Mouse (Mus musculus) ES-CJ7 (cell line): ENCODE results near the gene Dnah7b.
"Not testable (repeated sequence)": the region's sequence is repeated elsewhere in the genome, so short reads cannot be mapped to it uniquely, and the experiment has no call there.

Experiments used
- DNase-seq: peaks from one replicate; pipeline ENCODE4 v3.0.0; 2011; ENCODE audit warnings: low read depth, low spot score

Dnah7b gene

GRCm38 (mm10) chr1:46066015-46066414 lies at the start of gene Dnah7b:
Gene Dnah7b (plus strand): TSS chr1:46066315.
- no peak for DNase-seq

DNA sequence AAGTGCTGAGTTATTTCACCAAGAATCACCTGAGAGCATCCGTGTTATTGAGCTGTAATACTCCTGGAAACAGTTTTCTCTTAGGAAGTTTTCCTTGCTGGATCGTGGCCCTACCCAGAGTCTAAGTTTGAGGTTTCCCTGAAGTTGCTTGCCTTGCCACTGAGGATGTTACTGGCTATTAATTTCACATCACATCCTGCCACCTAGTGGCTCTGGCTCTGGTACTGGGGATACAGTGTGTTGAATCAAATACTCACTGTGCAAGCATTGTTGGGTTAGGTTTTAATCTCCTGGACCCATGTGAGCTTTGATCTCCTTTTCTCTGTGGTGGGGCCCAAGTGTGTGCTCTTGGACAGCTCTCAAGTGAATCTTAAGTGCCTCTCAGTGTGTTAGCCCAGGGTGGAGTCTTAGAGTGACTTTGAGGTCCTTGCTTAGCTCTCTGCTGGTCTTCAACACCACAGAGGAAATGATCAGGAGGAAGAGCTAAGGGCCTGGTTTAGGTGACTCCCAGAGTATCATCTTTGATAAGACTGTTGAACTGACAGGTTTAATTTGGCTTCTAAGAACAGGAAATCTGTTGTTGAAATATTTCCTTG lies 47.6 kb upstream of the Dnah7b start:
- peak; percentile 51 for DNase-seq

DNA sequence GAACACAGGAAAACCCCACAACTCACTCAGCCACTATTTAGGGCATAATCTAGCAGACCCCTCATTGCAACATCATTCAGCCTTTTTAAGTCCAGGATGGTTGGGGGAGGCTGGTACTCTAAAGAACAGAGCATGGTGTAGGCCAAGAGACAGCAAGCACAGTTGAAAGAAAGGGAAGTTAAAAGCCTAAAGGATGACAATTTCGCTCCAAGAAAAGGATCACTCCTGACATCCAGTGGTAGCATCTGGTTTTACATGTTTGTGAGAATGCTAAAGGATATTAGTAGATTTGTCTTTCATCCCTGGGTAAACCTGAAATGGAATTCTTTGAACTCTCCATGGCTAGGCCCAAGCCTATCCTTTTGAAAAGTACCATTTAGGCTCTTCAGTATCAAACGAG lies 43.9 kb upstream of the Dnah7b start:
- DNase-seq = peak; percentile 34

- no peak for DNase-seq
These were observed 34.0 kb upstream of the Dnah7b start for GRCm38 (mm10) chr1:46031993-46032555.

DNA sequence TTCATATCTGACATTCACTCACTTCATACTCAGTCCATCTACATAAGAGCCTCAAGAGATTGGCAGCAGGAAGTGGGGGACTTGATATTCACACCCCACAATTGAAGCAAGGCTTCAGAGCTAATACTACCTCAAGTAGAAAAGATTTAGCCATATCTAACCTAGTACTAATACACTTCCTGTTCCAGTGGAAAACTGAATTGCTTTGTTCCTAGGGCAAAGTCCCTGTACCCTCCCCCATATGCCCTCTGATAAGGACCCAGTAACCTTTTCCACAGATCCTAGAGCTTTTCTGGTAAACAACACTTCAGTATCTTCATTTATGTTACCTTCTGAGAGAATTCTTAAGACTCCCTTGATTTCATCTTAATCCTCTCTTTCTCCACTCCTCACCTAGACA lies 17.9 kb upstream of the Dnah7b start:
- no peak for DNase-seq

DNA sequence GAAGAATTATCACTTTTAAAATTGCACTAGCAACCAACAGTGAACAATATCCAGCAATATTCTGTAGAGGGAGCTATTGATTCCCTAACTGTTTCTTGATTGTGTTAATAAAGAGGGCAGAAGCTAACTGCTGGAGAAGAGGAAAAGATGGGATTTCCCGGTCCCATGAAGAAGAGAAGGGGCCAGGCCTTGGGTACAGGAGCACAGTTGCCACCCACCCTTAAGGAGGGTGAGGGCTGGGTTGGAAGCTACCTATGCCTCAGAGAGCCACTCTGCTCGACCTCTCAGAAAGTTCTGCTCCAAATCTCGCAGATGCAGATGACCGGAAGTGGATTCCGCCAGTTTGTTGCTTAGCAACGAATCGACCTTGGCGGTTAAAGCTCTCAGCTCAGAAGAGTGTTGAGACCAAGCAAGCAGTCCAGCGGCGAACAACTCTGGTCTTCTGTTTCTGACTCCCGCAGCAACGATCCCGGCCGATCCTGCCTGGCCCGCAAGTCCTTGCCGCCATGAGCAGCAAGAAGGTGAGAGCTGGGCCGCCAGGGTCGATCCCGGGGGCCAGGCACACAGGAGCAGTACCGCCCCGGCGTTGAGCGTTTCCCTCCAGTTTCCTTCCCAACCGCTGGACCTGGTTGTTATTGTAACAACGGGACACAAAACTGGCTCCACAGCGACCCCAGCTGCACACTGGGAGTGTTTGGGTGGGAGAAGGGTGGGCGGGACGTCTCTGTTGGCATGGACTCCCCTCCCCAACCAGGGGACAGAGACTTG lies 553 bp downstream of the Dnah7b start:
- peak; percentile 76 for DNase-seq

- not testable (repeated sequence) for DNase-seq
These were observed 2.7 kb downstream of the Dnah7b start for GRCm38 (mm10) chr1:46068787-46069186.

- no peak for DNase-seq
These were observed 11.8 kb downstream of the Dnah7b start for GRCm38 (mm10) chr1:46077891-46078290.

- DNase-seq = no peak
These were observed 34.4 kb downstream of the Dnah7b start for GRCm38 (mm10) chr1:46100484-46100883.

- DNase-seq = not testable (repeated sequence)
These were observed 46.5 kb downstream of the Dnah7b start for GRCm38 (mm10) chr1:46112606-46113005.

DNA sequence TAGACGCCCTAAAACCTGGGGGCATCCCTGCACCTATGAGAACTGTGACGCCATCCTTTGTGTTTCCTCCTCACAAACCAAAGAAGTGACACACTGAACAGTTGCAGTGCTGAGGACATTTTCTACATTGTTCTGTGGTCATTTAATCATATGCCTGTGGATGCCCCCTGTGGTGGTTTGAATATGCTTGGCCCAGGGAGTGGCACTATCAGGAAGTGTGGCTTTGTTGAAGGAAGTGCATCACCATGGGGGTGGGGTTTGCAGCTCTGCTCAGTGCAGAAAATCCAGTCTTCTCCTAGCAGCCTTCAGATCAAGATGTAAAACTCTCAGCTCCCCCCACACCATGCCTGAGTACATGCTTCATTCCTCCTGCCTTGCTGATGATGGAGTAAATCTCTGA lies 51.1 kb downstream of the Dnah7b start:
- peak; percentile 13 for DNase-seq

- no peak for DNase-seq
These were observed 61.9 kb downstream of the Dnah7b start for GRCm38 (mm10) chr1:46128058-46128457.

DNA sequence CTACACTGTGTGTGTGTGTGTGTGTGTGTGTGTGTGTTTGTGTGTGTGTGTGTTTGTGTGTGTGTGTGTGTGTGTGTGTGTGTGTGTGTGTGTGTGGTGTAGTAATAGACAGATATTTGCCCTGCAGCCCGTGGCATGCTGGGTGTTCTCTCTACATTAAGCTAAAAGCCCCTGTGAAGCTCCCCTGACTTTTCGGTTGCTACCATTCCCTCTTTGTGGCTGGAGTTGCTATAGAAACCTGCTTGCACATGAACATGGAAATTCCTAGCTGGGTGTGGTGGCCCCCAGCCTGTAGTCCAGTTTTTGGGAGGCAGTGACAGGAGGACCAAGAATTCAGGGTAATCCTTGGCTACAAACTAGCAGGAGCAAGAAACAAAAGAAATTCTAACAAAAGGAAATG lies 130.7 kb downstream of the Dnah7b start:
- not testable (repeated sequence) for DNase-seq

DNA sequence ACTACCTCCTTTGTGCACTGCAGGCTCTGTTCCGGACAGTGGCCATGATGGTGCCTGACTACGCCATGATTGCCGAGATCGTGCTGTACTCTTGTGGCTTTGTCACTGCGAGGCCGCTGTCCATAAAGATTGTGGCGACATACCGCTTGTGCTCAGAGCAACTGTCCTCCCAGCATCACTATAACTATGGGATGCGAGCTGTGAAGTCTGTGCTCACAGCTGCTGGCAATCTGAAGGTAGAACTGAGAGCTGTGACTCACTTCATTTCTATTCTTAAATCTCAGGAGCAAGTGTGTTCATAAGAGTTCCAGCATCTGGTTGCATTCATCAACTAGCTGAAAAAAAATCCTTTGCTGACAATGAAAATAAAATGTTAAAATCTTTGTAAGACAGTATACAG lies 135.1 kb downstream of the Dnah7b start:
- not testable (repeated sequence) for DNase-seq

DNA sequence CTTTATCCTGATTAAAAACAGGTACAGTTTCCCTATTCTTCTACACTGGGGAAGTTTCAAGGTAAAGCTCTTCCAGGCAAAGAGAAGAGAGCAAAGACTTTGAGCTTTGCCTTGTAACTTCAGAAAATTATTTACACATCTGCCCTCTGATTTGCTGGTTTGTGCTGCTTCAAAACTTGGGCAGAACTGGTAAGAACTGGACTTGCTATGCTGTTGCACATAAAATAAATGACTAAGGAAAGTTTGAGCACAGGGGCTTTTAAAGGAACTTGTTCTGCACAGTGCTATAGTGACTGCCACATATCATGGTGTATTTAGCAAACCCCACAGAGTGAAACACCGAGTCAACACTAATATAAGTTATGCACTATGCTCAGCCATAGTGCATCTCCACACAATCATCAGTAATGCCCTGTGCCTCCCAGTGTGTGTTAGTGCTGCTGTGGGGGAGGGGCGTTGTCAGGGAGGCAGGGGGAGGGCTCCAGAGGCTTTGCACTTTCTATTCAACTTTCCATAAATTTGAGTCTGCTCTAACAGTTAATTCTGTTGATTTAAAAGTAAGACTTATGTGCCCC lies 144.0 kb downstream of the Dnah7b start:
- DNase-seq = not testable (repeated sequence)

DNA sequence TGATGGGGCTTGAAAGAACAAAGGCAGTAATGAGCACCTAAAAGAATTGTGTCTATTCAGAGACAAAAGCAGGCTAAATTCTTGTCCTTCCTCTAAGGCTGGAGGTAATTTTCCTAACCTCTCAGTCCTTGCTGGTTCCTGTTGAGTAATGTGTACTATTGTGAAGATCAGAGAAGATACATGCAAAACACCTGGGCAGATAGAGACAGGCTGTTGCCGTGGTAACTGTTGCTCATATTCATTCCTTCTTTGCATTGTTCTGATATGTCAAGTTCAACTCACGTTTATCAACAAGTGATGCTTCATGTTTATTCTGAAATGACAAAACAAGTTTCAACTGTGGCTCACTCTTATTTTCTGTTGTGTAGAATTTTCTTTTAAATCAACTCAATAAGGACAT lies 156.6 kb downstream of the Dnah7b start:
- not testable (repeated sequence) for DNase-seq

DNA sequence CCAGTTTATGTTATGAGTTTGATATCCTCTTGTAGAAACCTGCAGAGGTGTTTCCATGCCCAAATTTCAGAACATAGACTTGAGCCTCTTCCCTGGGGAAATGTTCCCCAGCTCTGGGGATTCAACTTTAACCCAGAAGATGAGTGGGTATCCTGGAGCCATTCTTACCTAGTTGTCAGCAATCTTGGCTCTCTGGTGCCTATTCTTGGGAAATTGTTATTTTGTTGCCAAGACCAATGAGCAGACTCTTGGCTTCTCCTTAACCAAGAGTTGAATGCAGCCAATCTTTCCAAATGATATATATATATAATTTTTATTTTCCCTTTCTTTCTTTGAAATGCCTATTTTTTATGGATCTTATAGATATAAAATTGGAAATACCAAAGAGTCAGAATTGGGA lies 160.0 kb downstream of the Dnah7b start:
- DNase-seq = not testable (repeated sequence)

GRCm38 (mm10) chr1:46268841-46269240 lies 202.7 kb downstream of the Dnah7b start:
- not testable (repeated sequence) for DNase-seq

DNA sequence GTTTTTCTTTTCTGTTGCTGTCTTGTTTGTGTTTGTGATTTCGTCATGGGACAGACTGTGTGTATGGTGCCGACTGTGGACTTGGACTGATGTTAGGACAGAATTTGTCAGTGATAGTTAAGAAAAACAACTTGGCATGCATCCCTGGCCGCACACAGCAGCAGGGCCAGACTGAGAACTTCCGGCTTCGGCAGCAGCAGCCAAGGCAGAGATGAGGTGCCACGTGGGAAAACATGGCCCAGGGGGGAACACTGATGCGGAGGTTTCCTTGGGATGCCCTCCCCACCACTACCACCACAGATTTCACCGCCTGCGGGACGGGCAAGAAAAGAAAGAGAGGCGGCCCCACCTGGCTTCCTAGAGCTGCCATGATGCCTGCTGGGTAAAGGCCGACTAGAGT lies 205.8 kb downstream of the Dnah7b start:
- DNase-seq = no peak

GRCm38 (mm10) chr1:46278057-46278910 lies 212.2 kb downstream of the Dnah7b start:
- not testable (repeated sequence) for DNase-seq

DNA sequence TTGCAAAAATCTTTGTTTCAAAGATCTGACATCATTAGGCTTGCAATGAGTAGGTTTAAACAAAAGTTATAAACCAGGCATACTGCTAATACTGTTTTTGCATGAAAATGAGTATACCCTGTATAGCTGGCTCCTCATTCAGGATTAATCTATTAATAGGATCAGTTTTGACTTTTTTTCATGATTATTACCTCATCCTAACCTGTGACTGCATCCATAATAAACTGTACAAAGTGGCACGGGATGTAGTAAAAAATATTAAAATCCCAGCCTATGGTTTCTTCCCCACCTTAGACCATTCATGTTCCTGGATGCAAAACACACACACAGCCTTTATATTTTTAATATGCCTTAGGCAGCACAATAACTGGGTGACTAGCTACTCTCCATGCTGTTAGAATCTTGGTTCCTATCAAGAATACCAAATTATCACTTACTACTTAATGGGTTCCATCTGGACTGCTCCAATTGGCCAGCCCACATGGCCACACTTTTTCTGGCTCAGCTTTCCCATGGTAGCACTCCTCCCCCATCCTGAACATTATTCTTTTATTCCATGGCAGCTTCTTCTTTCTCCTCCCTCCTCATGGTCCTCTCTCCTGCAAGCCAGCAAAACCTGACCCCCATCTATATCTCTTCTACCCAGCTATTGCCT lies 212.9 kb downstream of the Dnah7b start:
- DNase-seq = not testable (repeated sequence)
